Mouse (Mus musculus): ENCODE results near the gene Slu7. TPM values are rescaled to one million over a fixed set of nuclear protein-coding genes. Genes with fewer than 3 reads are reported as not detected.

The Slu7 gene
- 66.7 and 67.8 TPM in 2 replicates for polyA plus RNA-seq (2016; fragmentation: Nextera tagmentation; extraction: Ambion mirVana)

GRCm38 (mm10) chr11:43433254-43434023, at the start of gene Slu7:
TSS of gene Slu7 (plus strand) at chr11:43433744.
- Histone ChIP-seq H3K4me3 (peak within 1 kb of the TSS; percentile 65), H3K9ac (peak within 1 kb of the TSS; percentile 66), H3K4me1 (peaks cover 5% of the 10 kb centered on the region), H3K27ac (no peak within 1 kb of the TSS), H3K36me3 (peaks cover 11% of the 10 kb centered on the region; the same call in 1 of the 2 replicates), H3K27me3 (replicated peaks) (no peaks in the 10 kb centered on the region), H3K4me2 (replicated peaks) (peak within 1 kb of the TSS; percentile 73), H3K9me3 (no peaks in the 10 kb centered on the region)
- ATAC-seq (ENCODE audit: low FRiP score, low read depth): peak; percentile 90
- 9% methylated on average over 38 of the region's 38 CpGs for WGBS

- Histone ChIP-seq H3K4me1 (peaks cover 6% of the 10 kb centered on the region; the same call in 1 of the 2 replicates), H3K36me3 (no peaks in the 10 kb centered on the region), H3K4me2 (replicated peaks) (peak overlapping the region; percentile 69), H3K27me3 (replicated peaks) (no peaks in the 10 kb centered on the region), H3K4me3 (peak overlapping the region; percentile 29), H3K9me3 (no peaks in the 10 kb centered on the region), H3K9ac (peak overlapping the region; percentile 39), H3K27ac (no peak overlapping the region; the same call in 1 of the 2 replicates)
- ATAC-seq (ENCODE audit: low FRiP score, low read depth): peak; percentile 83
- 2% methylated on average over 18 of the region's 18 CpGs for WGBS
These were observed 48.4 kb upstream of the Slu7 start for GRCm38 (mm10) chr11:43385055-43385649.

GRCm38 (mm10) chr11:43385716-43386115, 47.8 kb upstream of the Slu7 start:
- Histone ChIP-seq H3K27me3 (replicated peaks) (no peaks in the 10 kb centered on the region), H3K4me2 (replicated peaks) (peak overlapping the region; percentile 69), H3K4me3 (peak overlapping the region; percentile 29), H3K36me3 (no peaks in the 10 kb centered on the region), H3K9ac (peak overlapping the region; percentile 39; the same call in 1 of the 2 replicates), H3K27ac (no peak overlapping the region), H3K4me1 (peaks cover 6% of the 10 kb centered on the region; the same call in 1 of the 2 replicates), H3K9me3 (no peaks in the 10 kb centered on the region)
- 4% methylated on average over 8 of the region's 8 CpGs for WGBS
- peak; percentile 76; the same call in 1 of the 2 replicates for ATAC-seq (ENCODE audit: low FRiP score, low read depth)

- Histone ChIP-seq H3K27me3 (replicated peaks) (no peaks in the 10 kb centered on the region), H3K4me2 (replicated peaks) (no peak overlapping the region), H3K9ac (no peak overlapping the region), H3K36me3 (no peaks in the 10 kb centered on the region), H3K27ac (no peak overlapping the region), H3K4me3 (no peak overlapping the region), H3K9me3 (no peaks in the 10 kb centered on the region), H3K4me1 (peaks cover 6% of the 10 kb centered on the region; the same call in 1 of the 2 replicates)
- 92% methylated on average over 14 of the region's 14 CpGs for WGBS
- ATAC-seq (ENCODE audit: low FRiP score, low read depth): no peak
These were observed 46.3 kb upstream of the Slu7 start for GRCm38 (mm10) chr11:43387004-43387880.

GRCm38 (mm10) chr11:43388122-43389097, 45.1 kb upstream of the Slu7 start:
- no peak overlapping the region for H3K4me2 ChIP-seq (replicated peaks)
- no peak for ATAC-seq (ENCODE audit: low FRiP score, low read depth)
- 83% methylated on average over 21 of the region's 21 CpGs for WGBS
- H3K9me3 ChIP-seq: no peaks in the 10 kb centered on the region
- H3K9ac ChIP-seq: no peak overlapping the region
- H3K27me3 ChIP-seq (replicated peaks): no peaks in the 10 kb centered on the region
- no peak overlapping the region for H3K4me3 ChIP-seq
- H3K27ac ChIP-seq: no peak overlapping the region
- H3K36me3 ChIP-seq: no peaks in the 10 kb centered on the region
- peaks cover 6% of the 10 kb centered on the region; the same call in 1 of the 2 replicates for H3K4me1 ChIP-seq

- ATAC-seq (ENCODE audit: low FRiP score, low read depth): no peak
- H3K27ac ChIP-seq: no peak overlapping the region
- 83% methylated on average over 7 of the region's 7 CpGs for WGBS
- no peaks in the 10 kb centered on the region for H3K9me3 ChIP-seq
- H3K4me1 ChIP-seq: peaks cover 6% of the 10 kb centered on the region; the same call in 1 of the 2 replicates
- H3K4me3 ChIP-seq: no peak overlapping the region
- H3K4me2 ChIP-seq (replicated peaks): no peak overlapping the region
- H3K27me3 ChIP-seq (replicated peaks): no peaks in the 10 kb centered on the region
- H3K36me3 ChIP-seq: no peaks in the 10 kb centered on the region
- H3K9ac ChIP-seq: no peak overlapping the region
These were observed 44.4 kb upstream of the Slu7 start for GRCm38 (mm10) chr11:43389118-43389517.

GRCm38 (mm10) chr11:43392757-43393156, 40.8 kb upstream of the Slu7 start:
- Histone ChIP-seq H3K27ac (no peak overlapping the region), H3K4me1 (no peaks in the 10 kb centered on the region), H3K4me2 (replicated peaks) (no peak overlapping the region), H3K36me3 (no peaks in the 10 kb centered on the region), H3K27me3 (replicated peaks) (no peaks in the 10 kb centered on the region), H3K9ac (no peak overlapping the region), H3K9me3 (no peaks in the 10 kb centered on the region), H3K4me3 (no peak overlapping the region)
- 45% methylated on average over 2 of the region's 2 CpGs for WGBS
- no peak for ATAC-seq (ENCODE audit: low FRiP score, low read depth)

- 92% methylated on average over 4 of the region's 4 CpGs for WGBS
- no peak for ATAC-seq (ENCODE audit: low FRiP score, low read depth)
- H3K27ac ChIP-seq: no peak overlapping the region
These were observed 40.2 kb upstream of the Slu7 start for GRCm38 (mm10) chr11:43393325-43393724.

GRCm38 (mm10) chr11:43395073-43395948, 38.2 kb upstream of the Slu7 start:
- Histone ChIP-seq H3K9ac (no peak overlapping the region), H3K4me2 (replicated peaks) (no peak overlapping the region), H3K36me3 (no peaks in the 10 kb centered on the region), H3K9me3 (no peaks in the 10 kb centered on the region), H3K4me3 (no peak overlapping the region), H3K27me3 (replicated peaks) (no peaks in the 10 kb centered on the region), H3K27ac (no peak overlapping the region), H3K4me1 (no peaks in the 10 kb centered on the region)
- WGBS: 83% methylated on average over 14 of the region's 14 CpGs
- ATAC-seq (ENCODE audit: low FRiP score, low read depth): no peak

More at GRCm38 (mm10) chr11:43393325-43393724, 40.2 kb upstream of the Slu7 start:
- no peaks in the 10 kb centered on the region for H3K27me3 ChIP-seq (replicated peaks)
- no peak overlapping the region for H3K9ac ChIP-seq
- no peak overlapping the region for H3K4me2 ChIP-seq (replicated peaks)
- no peaks in the 10 kb centered on the region for H3K4me1 ChIP-seq
- no peaks in the 10 kb centered on the region for H3K9me3 ChIP-seq
- no peak overlapping the region for H3K4me3 ChIP-seq
- no peaks in the 10 kb centered on the region for H3K36me3 ChIP-seq

GRCm38 (mm10) chr11:43396246-43396645, 37.3 kb upstream of the Slu7 start:
- Histone ChIP-seq H3K27me3 (replicated peaks) (no peaks in the 10 kb centered on the region), H3K27ac (no peak overlapping the region), H3K36me3 (no peaks in the 10 kb centered on the region), H3K4me1 (no peaks in the 10 kb centered on the region), H3K9ac (no peak overlapping the region), H3K9me3 (no peaks in the 10 kb centered on the region), H3K4me3 (no peak overlapping the region), H3K4me2 (replicated peaks) (no peak overlapping the region)
- no peak for ATAC-seq (ENCODE audit: low FRiP score, low read depth)
- WGBS: 89% methylated on average over 4 of the region's 4 CpGs

All from neural tube, embryonic 12.5 days (tissue).